Mouse (Mus musculus) brown adipose tissue, adult 24 weeks (tissue): Measurements from ENCODE around the gene Cfi. TPM values are rescaled to one million over a fixed set of nuclear protein-coding genes. Genes with fewer than 3 reads are reported as not detected.
A peak's percentile ranks its signal among the peaks of the same experiment; 100 is the strongest.

ENCODE experiments used
- H3K27ac ChIP-seq: fragments of 200-500 bp; replicated peaks from 2 replicates; pipeline ENCODE4 v1.5.1; 2012; ENCODE audit warnings: low read depth, mild to moderate bottlenecking, low read length
- H3K4me1 ChIP-seq: fragments of 200-500 bp; 2 replicates; pipeline ENCODE4 v1.6.1; 2012; ENCODE audit warnings: low read length, mixed read lengths; ENCODE audit not compliant: control insufficient read depth, insufficient read depth, insufficient read length
- H3K4me3 ChIP-seq: fragments of 200-500 bp; 2 replicates; pipeline ENCODE4 v1.5.1; 2012; ENCODE audit warnings: low read depth, mild to moderate bottlenecking, low read length, moderate library complexity; ENCODE audit not compliant: insufficient read depth
- polyA plus RNA-seq: library from polyadenylated mRNA; stranded (reverse); fragments of >200 nt; gene quantifications from 2 replicates; pipeline ENCODE4 v1.2.4, GENCODE M21; 2012; ENCODE audit not compliant: missing spikeins, insufficient read depth, insufficient read length

Cfi gene
- polyA plus RNA-seq, 1 experiment, result not detected

DNA sequence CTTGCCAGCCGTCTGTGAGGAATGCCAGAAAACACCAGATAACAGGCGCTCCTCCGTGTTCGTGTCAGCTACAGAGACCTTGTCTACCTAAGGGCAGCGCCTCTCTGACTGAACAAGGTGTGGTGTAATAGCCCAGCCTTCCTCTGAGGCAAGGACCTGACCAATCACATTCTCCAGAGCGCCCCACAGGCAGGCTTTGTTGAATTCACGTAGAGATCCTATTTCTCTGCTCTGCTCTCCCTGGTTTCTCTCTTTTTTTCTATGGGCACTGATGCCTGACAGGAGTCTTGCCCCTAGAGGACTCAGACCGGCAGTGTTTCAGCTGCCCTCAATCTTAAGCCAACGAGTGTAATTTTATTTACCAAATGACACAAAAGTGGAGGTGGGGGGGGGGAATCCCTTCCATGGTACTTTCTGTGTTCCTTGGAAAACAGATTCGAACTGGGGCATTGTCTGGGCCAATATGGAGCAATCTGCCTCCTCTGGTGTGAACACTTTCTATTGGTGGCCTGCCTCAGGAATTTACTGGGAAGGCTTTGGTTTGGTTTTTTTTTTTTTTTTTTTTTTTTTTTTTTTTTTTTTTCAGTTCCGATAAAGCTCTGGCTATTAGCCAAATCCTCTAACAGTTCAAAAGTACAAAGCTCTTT lies 490 bp downstream of the Cfi start:
- Histone ChIP-seq H3K4me1 (no peaks in the 10 kb centered on the region), H3K27ac (no peak overlapping the region), H3K4me3 (no peak overlapping the region)

DNA sequence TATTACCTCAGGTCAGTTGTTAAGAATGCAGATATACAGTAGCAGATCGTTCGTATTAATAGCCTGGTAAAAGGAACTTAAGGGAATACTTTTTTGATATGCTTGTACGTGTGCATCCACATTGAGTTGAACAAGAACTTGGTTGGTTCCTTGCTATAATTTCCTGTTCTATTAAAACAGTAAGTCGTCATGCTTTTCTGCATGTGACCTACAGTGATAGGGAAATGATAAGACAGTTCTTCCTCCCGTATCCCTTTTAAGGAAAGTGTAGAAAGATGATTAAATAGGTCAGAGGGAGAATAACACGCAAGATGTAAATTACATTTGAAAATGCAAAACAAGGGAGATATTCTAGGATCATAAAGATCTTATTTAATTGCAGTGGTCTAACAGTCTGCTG lies 1.3 kb downstream of the Cfi start:
- no peak overlapping the region for H3K4me3 ChIP-seq
- no peak overlapping the region for H3K27ac ChIP-seq
- no peaks in the 10 kb centered on the region for H3K4me1 ChIP-seq

DNA sequence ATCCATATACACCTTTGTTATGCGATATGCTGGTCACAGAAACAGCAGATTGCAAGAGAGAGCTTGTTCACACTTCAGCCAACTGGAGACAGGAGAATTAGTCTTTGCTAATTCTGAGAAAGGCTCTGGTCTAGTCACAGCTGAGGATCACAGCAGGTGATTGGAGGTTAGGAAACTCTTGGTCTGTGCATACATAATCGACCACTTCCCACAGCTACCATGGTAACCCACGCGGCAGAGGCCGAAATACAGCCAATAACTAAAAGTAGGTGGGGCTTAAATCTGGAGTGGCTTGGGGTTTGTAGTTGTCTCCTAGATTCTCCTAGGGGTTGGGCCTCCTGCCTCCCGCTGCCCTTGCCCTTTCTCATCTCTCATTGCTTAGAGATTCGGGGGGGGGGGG lies 2.3 kb downstream of the Cfi start:
- H3K27ac ChIP-seq, result no peak overlapping the region
- no peak overlapping the region for H3K4me3 ChIP-seq
- H3K4me1 ChIP-seq, result no peaks in the 10 kb centered on the region

DNA sequence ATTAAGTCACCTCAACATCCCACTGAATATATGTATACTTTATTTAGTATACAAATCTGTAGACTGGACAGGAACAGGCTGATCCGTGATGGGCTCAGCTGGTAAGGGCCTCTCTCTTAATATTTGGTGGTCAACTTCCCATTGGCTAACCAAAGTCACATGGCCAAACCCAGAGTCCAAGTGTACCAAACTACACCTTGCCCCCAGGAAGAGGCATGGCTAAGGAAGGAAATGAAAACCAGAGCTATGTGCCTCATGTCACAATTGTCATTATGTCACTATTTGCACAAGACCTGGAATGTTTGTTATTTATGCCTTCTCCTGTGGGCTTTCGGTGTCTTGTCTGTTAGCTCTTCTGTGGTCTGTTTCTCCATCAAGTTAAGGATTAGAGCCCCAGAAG lies 10.2 kb downstream of the Cfi start:
- H3K27ac ChIP-seq, result no peak overlapping the region
- H3K4me1 ChIP-seq, result no peaks in the 10 kb centered on the region

DNA sequence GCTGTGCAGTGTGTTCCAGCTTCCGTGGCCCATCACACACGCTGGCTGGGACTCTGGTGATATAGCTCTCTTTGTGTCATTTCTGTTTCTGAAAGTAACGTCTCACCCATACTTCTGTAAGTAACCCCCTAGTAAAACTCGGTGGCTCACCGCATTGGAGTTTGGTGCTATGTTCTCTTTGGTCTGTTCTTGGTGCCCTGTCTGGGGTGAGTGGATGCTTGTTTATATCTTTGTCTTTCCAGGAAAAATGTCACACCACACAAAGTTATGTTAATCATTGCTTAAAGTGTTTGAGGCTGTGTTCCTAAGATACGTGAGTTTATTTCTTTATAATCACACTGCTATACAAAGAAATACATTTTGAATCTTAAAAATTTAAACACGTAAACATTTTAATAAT lies 11.2 kb downstream of the Cfi start:
- Histone ChIP-seq H3K4me3 (no peak overlapping the region), H3K4me1 (no peaks in the 10 kb centered on the region), H3K27ac (no peak overlapping the region)

More for the DNA sequence above, 10.2 kb downstream of the Cfi start:
- H3K4me3 ChIP-seq, result no peak overlapping the region

DNA sequence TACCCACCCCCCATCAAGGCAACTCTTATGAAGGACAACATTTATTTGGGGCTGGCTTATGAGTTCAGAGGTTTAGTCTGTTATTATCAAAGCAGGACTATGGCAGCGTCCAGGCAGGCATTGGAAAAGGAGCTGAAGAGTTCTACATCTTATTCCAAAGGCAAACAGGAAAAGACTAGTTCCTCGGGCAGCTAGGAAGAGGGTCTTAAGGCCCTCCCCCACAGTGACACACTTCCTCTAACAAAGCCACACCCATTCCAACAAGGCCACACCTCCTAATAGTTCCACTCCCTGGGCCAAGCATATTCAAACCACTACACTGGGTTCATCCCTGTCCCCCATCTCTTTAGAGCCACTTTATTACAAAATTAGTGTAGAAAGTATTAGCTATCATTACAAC lies 26.9 kb downstream of the Cfi start:
- H3K4me1 ChIP-seq, result no peaks in the 10 kb centered on the region
- no peak overlapping the region for H3K27ac ChIP-seq
- H3K4me3 ChIP-seq, result no peak overlapping the region

DNA sequence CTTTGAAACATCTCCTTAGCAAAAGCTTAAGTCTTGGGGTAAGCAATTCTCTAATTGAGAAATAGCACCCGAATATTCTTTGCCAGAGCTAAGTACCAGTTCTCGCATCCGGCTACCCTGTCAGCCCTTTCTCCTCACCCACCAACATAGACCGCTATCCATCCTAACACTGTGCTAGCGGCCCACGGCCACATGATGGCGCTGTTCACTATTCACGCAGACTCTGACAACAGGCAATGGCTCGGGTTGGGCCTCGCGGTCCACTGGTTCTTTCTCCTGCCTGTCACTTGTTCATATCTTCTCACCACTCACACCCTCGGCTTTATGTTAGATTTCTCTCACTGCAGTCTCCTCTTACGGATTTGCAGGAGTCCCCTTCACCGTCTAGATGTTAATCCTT lies 28.0 kb downstream of the Cfi start:
- Histone ChIP-seq H3K27ac (no peak overlapping the region), H3K4me3 (no peak overlapping the region), H3K4me1 (no peaks in the 10 kb centered on the region)

DNA sequence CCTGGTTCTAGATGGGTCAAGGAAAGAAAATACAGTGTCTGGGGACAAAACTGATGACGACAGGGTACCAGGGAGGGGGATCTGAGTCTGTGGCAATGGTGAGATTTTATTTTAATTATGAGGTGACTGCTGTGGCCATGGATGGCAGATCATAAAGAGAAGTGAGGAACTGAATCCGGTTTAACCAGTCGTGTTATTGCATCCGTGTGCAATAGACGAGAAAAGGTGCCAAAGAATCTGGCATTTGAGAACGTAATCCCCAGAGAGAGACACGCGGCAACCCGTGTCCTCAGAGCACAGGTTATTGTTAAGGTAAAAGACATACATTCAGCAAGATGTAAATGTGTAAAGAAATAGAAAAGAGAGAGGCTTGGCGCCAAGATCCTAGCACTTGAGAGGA lies 41.6 kb downstream of the Cfi start:
- Histone ChIP-seq H3K4me1 (peaks cover 5% of the 10 kb centered on the region; the same call in 1 of the 2 replicates), H3K4me3 (no peak overlapping the region), H3K27ac (no peak overlapping the region)

DNA sequence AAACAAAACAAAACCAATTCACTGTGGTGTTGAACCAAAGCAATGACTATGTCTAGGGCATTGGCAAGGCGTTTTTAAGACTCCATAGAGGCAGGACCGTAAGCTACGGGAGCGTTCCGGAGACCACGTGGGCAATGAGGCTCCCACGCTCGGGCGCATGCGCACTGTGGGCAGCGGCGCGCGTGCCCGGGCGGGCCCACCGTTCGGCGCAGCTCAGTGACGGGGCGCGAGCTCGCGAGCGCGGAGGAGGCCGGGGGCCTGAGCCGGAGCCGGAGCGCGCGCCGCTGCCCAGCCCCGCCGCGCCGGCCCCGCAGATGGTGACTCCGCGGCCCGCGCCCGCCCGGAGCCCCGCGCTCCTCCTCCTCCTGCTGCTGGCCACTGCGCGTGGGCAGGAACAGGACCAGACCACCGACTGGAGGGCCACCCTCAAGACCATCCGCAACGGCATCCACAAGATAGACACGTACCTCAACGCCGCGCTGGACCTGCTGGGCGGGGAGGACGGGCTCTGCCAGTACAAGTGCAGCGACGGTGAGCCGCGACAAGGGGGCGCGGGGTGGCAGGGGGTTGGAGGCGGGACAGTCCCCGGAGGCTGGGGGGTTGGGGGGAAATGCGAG lies 42.8 kb downstream of the Cfi start, which contains the start of gene Pla2g12a:
Pla2g12a (plus strand) TSS at position 202 of the 617 bp plus-strand sequence.
- Histone ChIP-seq H3K27ac (0 out of 2 replicates have a peak within 1 kb of the TSS, but pooled peaks have one; percentile 24), H3K4me3 (peak within 1 kb of the TSS; percentile 88), H3K4me1 (peaks cover 5% of the 10 kb centered on the region; the same call in 1 of the 2 replicates)

DNA sequence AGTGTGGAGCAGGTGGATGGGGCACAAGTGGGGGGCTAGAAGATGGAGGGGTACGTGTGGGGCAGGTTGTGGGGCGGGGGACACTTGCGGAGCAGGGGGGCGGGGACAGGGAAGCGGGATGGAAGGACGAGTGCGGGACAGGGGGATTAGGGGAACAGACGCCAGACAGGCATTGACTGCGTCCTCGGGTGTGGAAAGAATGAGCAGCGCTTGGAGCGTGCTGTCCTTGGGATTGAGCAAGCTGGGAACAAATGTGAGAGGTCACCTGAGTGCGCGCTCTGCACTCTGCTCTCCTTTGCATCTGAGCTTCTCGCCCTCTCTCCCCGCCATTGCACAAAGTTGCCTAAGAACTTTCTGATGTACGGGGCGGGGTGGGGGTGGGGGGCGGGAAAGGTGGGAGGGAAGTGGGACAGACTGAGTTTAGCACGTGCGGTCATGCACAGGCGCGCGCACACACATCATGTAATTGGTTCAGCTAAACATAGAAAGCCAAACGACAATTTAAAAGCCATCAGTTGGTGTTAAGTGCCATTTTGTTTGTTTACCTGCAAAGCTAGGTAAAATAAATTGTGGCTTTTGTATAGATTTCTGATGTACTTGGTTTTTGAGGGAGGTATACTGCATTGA lies 43.6 kb downstream of the Cfi start:
- Histone ChIP-seq H3K27ac (no peak overlapping the region), H3K4me1 (peaks cover 5% of the 10 kb centered on the region; the same call in 1 of the 2 replicates), H3K4me3 (peak overlapping the region; percentile 88)

DNA sequence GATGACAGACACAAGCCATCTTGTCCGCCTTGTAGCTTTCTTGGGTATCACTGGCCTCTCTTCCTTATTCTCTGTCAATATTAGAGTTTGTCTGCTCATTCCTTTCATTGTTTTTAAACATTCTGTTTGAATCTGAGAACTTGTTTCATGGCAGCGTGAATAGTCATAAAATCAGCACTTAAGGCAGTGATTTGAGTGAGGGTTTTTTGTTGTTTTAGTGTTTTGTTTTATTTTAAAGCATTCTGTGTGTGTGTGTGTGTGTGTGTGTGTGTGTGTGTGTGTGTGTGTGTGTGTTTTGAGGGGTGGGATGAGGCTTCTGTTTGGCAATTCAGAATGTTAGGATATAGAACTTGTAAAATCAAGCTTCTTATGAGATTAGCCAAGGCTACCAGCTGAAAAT lies 44.2 kb downstream of the Cfi start:
- no peak overlapping the region for H3K27ac ChIP-seq

DNA sequence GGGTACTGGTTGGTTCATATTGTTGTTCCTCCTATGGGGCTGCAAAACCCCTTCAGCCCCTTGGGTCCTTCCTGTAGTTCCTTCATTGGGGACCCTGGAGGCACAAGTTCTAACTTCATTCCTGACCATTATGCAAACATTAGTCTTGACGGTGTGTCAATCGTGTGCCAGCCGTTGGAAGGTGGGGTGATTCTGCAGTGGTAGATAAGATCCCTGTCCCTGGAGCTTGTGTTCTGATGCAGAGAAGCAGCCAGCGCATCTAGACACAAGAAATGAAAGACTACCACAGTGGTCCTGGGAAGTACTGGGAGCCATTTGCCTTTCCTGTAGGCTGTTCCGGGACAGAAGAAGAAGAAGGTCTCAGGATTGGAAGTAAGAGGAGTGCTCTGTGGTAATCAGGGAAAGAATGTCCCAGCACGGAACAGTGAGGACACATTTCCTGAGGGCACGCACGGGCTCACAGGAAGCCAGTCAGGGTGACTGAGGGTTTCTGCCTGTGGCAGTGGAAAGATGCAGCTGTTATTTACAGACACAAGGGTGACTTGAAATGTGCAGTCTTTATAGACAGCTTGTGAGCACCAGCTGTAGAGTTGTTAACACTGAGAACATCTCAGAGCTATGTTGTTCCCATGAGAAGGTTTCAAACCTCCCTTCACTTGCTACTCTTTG lies 45.4 kb downstream of the Cfi start:
- H3K4me3 ChIP-seq, result no peak overlapping the region
- no peak overlapping the region for H3K27ac ChIP-seq
- peaks cover 5% of the 10 kb centered on the region; the same call in 1 of the 2 replicates for H3K4me1 ChIP-seq

More for the DNA sequence above, 44.2 kb downstream of the Cfi start:
- Histone ChIP-seq H3K4me3 (no peak overlapping the region), H3K4me1 (peaks cover 5% of the 10 kb centered on the region; the same call in 1 of the 2 replicates)

DNA sequence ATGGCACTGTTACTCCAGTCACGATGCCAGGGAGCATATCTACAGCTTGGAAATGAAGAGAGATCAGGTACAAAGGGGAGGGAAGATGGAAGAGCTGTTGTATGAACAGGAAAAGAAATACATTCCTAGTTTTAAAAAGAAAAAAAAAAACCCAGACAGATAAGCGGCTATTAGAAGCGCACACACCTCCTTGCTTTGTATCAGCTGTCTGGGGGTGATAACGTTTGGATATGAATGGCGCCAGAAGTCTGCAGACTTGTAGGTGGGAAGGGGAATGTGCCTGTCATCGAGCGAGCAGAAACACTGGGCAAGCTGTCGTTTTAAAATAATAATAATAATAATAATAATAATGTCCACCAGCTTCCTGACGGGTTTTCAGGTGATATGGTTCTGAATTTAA lies 49.9 kb downstream of the Cfi start:
- Histone ChIP-seq H3K27ac (no peak overlapping the region), H3K4me1 (no peaks in the 10 kb centered on the region), H3K4me3 (no peak overlapping the region)

DNA sequence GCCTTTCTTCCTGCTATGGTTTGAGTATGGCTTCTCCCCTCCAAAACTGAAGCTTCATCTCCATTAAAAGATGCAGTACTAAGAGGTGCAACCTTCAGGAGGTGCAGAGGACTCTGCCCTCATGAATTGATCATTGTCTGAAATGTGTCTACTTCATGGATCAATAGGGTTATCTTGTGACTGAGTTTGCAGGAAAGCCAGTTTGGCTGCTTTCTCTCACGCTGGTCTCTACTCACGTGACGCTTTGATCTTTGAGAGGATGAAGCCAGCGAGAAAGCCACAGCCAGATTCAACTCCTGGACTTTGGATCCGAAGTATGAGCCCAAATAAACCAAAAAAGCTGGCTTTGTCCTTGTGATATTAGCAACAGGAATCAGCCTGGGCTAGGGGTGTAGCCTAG lies 50.7 kb downstream of the Cfi start:
- Histone ChIP-seq H3K4me1 (no peaks in the 10 kb centered on the region), H3K4me3 (no peak overlapping the region), H3K27ac (no peak overlapping the region)

DNA sequence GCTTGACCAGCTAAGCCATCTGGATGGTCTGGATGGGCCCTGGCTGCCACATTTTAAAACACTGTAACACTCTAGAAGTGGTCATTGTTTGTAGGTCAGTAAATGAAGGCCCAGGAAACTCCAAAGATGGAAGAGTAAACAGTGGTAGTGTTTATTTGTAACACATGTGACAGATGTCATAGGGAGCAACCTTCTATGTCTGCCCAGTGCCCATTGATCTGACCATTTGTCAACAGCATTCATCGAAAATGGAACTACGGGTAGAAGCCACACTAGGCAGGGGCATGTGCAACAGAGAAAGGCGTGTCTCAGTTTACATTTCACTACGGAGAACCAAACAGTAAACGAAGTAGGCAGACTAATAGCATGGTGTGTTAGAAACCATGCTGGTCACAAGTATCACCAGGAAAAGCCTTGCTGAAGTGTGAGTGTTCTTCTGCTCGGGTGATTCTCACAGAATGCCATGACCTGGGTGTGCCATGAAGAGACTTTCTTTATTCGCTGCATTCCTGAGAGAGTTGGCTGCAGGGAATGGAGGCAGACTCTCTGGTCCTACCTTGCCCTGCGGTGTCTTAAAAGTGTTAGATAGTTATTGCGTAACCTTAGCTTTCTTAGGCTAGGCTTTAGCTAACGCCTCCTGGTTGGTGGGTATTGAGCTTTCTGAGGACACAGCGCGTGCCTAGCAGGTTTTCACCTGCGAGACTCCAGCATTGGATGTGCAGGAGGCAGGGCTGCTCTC lies 52.3 kb downstream of the Cfi start:
- Histone ChIP-seq H3K4me3 (no peak overlapping the region), H3K27ac (no peak overlapping the region), H3K4me1 (no peaks in the 10 kb centered on the region)
